In genomic region chr5:102859749-102860148, GRCm38 (mm10) we compare ENCODE assay signal across 24 mouse cellular contexts.
A peak's percentile ranks its signal among the peaks of the same experiment; 100 is the strongest.
DNase-seq lines count a peak whose midpoint lies in the region; ATAC-seq and TF ChIP-seq lines count a peak whose summit lies in the region.
"Had no signal": no experiment of that assay in that cellular context is flagged by ENCODE, and none has a peak within 500 bp of the region (broad histone marks: within the 10 kb centered on the region; RNA-seq: fewer than 3 reads in every experiment).

No protein-coding gene starts in this region.

- DNase-seq in gastrocnemius, adult 2 months, result peak; percentile 36
- DNase-seq in gastrocnemius, postnatal 10 days, result no peak
- DNase-seq in limb, embryonic 14.5 days (ENCODE audit: low spot score), result peak; percentile 16
- DNase-seq in limb, embryonic 10.5 days (ENCODE audit: low spot score), result no peak
- DNase-seq in neural tube, embryonic 10.5 days (ENCODE audit: extremely low spot score, low spot score), result no peak
- DNase-seq: adrenal gland, adult 8-10 months; adrenal gland, postnatal 14 days; adrenal gland, postnatal 36 days; B cell, adult 2 months; cerebellum, adult 11-12 months; cerebellum, adult 2 months; cerebellum, adult 9-10 months; cerebellum, postnatal 10 days; cerebellum, postnatal 25 days had no signal

- H3K4me2 ChIP-seq in limb, embryonic 14.5 days (replicated peaks; ENCODE audit: low read depth, low read length, severe bottlenecking), result no peak overlapping the region
- no peak overlapping the region for H3K4me2 ChIP-seq in neural tube, embryonic 13.5 days
- H3K4me2 ChIP-seq: embryonic facial prominence, embryonic 12.5 days; forebrain, embryonic 13.5 days; forebrain, embryonic 15.5 days had no signal

- ATAC-seq in limb, embryonic 14.5 days (ENCODE audit: low FRiP score, low read depth), result no peak
- ATAC-seq in neural tube, embryonic 13.5 days (ENCODE audit: low read depth), result no peak
- ATAC-seq: activated CD4-positive, CD25-positive, alpha-beta regulatory T cell, adult 4 months; CD4-positive, CD25-positive, alpha-beta regulatory T cell, adult 4 months; forebrain, embryonic 13.5 days; forebrain, embryonic 15.5 days; Patski had no signal

- no peaks in the 10 kb centered on the region for H3K9me3 ChIP-seq in limb, embryonic 14.5 days (ENCODE audit: control insufficient read depth, low read length)
- no peaks in the 10 kb centered on the region for H3K9me3 ChIP-seq in limb, embryonic 10.5 days (replicated peaks)
- H3K9me3 ChIP-seq in neural tube, embryonic 13.5 days, result no peaks in the 10 kb centered on the region
- H3K9me3 ChIP-seq: embryonic facial prominence, embryonic 10.5 days; embryonic facial prominence, embryonic 12.5 days; forebrain, embryonic 13.5 days; forebrain, embryonic 15.5 days had no signal

- 82% methylated on average over 11 of the region's 11 CpGs for WGBS in limb, embryonic 14.5 days
- 92% methylated on average over 11 of the region's 11 CpGs for WGBS in limb, embryonic 10.5 days
- 79% methylated on average over 11 of the region's 11 CpGs for WGBS in neural tube, embryonic 13.5 days

- H3K4me1 ChIP-seq in limb, embryonic 14.5 days (ENCODE audit: control insufficient read depth, insufficient read depth, low read length), result no peaks in the 10 kb centered on the region
- no peaks in the 10 kb centered on the region for H3K4me1 ChIP-seq in limb, embryonic 10.5 days
- no peaks in the 10 kb centered on the region for H3K4me1 ChIP-seq in neural tube, embryonic 13.5 days (replicated peaks)
- H3K4me1 ChIP-seq: embryonic facial prominence, embryonic 10.5 days had no signal

- H3K36me3 ChIP-seq in limb, embryonic 14.5 days (ENCODE audit: control insufficient read depth, insufficient read depth, low read length), result peaks cover 7% of the 10 kb centered on the region; the same call in 1 of the 2 replicates
- H3K36me3 ChIP-seq in limb, embryonic 10.5 days, result no peaks in the 10 kb centered on the region
- 0 out of 2 replicates have a peak, but pooled peaks cover 3% of the 10 kb centered on the region for H3K36me3 ChIP-seq in neural tube, embryonic 13.5 days
- H3K36me3 ChIP-seq: embryonic facial prominence, embryonic 10.5 days; embryonic facial prominence, embryonic 12.5 days; forebrain, embryonic 15.5 days; G1E had no signal

- no peak overlapping the region for H3K9ac ChIP-seq in limb, embryonic 14.5 days (ENCODE audit: low read depth, low read length, severe bottlenecking)
- H3K9ac ChIP-seq in neural tube, embryonic 13.5 days, result no peak overlapping the region
- H3K9ac ChIP-seq: embryonic facial prominence, embryonic 12.5 days; forebrain, embryonic 13.5 days; forebrain, embryonic 15.5 days had no signal

- H3K27ac ChIP-seq in gastrocnemius, adult 2 months, result no peak overlapping the region
- no peak overlapping the region for H3K27ac ChIP-seq in limb, embryonic 14.5 days (replicated peaks; ENCODE audit: low read depth, low read length)
- H3K27ac ChIP-seq in limb, embryonic 10.5 days, result no peak overlapping the region
- 0 out of 2 replicates have a peak overlapping the region, but pooled peaks have one; percentile 13 for H3K27ac ChIP-seq in neural tube, embryonic 13.5 days (replicated peaks)
- H3K27ac ChIP-seq: embryonic facial prominence, embryonic 10.5 days; embryonic facial prominence, embryonic 12.5 days; forebrain, embryonic 13.5 days; forebrain, embryonic 15.5 days had no signal

- no peaks in the 10 kb centered on the region for H3K27me3 ChIP-seq in limb, embryonic 14.5 days (ENCODE audit: control insufficient read depth, insufficient read depth, low read length)
- H3K27me3 ChIP-seq in limb, embryonic 10.5 days (ENCODE audit: low read depth, poor library complexity, severe bottlenecking), result no peaks in the 10 kb centered on the region
- no peaks in the 10 kb centered on the region for H3K27me3 ChIP-seq in neural tube, embryonic 13.5 days
- H3K27me3 ChIP-seq: CH12.LX; embryonic facial prominence, embryonic 12.5 days; forebrain, embryonic 13.5 days; forebrain, embryonic 15.5 days; Patski had no signal

- intact Hi-C loops in gastrocnemius, adult 2 months (cut with DNase I), result no loop called here

- H3K4me3 ChIP-seq in gastrocnemius, adult 2 months, result no peak overlapping the region
- no peak overlapping the region for H3K4me3 ChIP-seq in limb, embryonic 14.5 days (replicated peaks; ENCODE audit: low read length)
- H3K4me3 ChIP-seq in limb, embryonic 10.5 days, result no peak overlapping the region
- H3K4me3 ChIP-seq in neural tube, embryonic 13.5 days, result no peak overlapping the region
- H3K4me3 ChIP-seq: embryonic facial prominence, embryonic 10.5 days; embryonic facial prominence, embryonic 12.5 days; forebrain, embryonic 13.5 days; forebrain, embryonic 15.5 days had no signal

- TF ChIP-seq CTCF in gastrocnemius, adult 2 months (IDR thresholded peaks at IDR 0.05), result no peak

- no peak for TF ChIP-seq POLR2A in limb, embryonic 14.5 days (IDR thresholded peaks at IDR 0.05; ENCODE audit: borderline replicate concordance, extremely low read depth, insufficient read depth, insufficient read length)

Comparison
In these comparisons a context has a peak if more than half of its experiments do, and no peak if none do; other contexts are left out.
1. DNase-seq: peak in gastrocnemius, adult 2 months (single experiment) and limb, embryonic 14.5 days (single experiment); none in gastrocnemius, postnatal 10 days (single experiment), limb, embryonic 10.5 days (single experiment) and neural tube, embryonic 10.5 days (single experiment).